Mouse (Mus musculus): ENCODE data around the gene Mfap1b.
"Not testable (repeated sequence)": the region's sequence is repeated elsewhere in the genome, so short reads cannot be mapped to it uniquely, and the experiment has no call there.

Gene Mfap1b

GRCm38 (mm10) chr2:121473301-121474179 is at the start of gene Mfap1b:
Mfap1b (minus strand) TSS chr2:121474067.
- peak; percentile 98 for DNase-seq

GRCm38 (mm10) chr2:121522830-121523229 is 49.0 kb upstream of the Mfap1b start:
- DNase-seq, result peak; percentile 14

GRCm38 (mm10) chr2:121522006-121522405 is 48.1 kb upstream of the Mfap1b start:
- no peak for DNase-seq

GRCm38 (mm10) chr2:121518711-121519110 is 44.8 kb upstream of the Mfap1b start:
- peak; percentile 83 for DNase-seq

GRCm38 (mm10) chr2:121518106-121518505 is 44.2 kb upstream of the Mfap1b start:
- DNase-seq, result peak; percentile 59

- peak; percentile 50 for DNase-seq
These were observed 40.3 kb upstream of the Mfap1b start for GRCm38 (mm10) chr2:121514211-121514610.

- DNase-seq, result peak; percentile 64
These were observed 39.3 kb upstream of the Mfap1b start for GRCm38 (mm10) chr2:121512991-121513765.

GRCm38 (mm10) chr2:121511401-121511800 is 37.5 kb upstream of the Mfap1b start:
- peak; percentile 54 for DNase-seq

GRCm38 (mm10) chr2:121509584-121509983 is 35.7 kb upstream of the Mfap1b start:
- peak; percentile 97 for DNase-seq

- peak; percentile 78 for DNase-seq
These were observed 34.1 kb upstream of the Mfap1b start for GRCm38 (mm10) chr2:121507951-121508330.

- peak; percentile 49 for DNase-seq
These were observed 33.5 kb upstream of the Mfap1b start for GRCm38 (mm10) chr2:121507173-121507950.

- DNase-seq, result peak; percentile 99
These were observed 32.3 kb upstream of the Mfap1b start, which contains the start of the genes Mfap1a and Wdr76 for GRCm38 (mm10) chr2:121505942-121506882. Mfap1a (minus strand) TSS chr2:121506665. Wdr76 (plus strand) TSS chr2:121506723.

GRCm38 (mm10) chr2:121501550-121501949 is 27.7 kb upstream of the Mfap1b start:
- DNase-seq, result peak; percentile 25

GRCm38 (mm10) chr2:121484403-121484802 is 10.5 kb upstream of the Mfap1b start:
- peak; percentile 37 for DNase-seq

- DNase-seq, result peak; percentile 59
These were observed 9.7 kb upstream of the Mfap1b start for GRCm38 (mm10) chr2:121483576-121483975.

GRCm38 (mm10) chr2:121480916-121481315 is 7.0 kb upstream of the Mfap1b start:
- DNase-seq, result peak; percentile 84

GRCm38 (mm10) chr2:121480498-121480897 is 6.6 kb upstream of the Mfap1b start:
- DNase-seq, result peak; percentile 50

GRCm38 (mm10) chr2:121477491-121478266 is 3.8 kb upstream of the Mfap1b start:
- DNase-seq, result peak; percentile 68

GRCm38 (mm10) chr2:121475306-121475705 is 1.4 kb upstream of the Mfap1b start:
- DNase-seq, result peak; percentile 79

- no peak for DNase-seq
These were observed 291 bp upstream of the Mfap1b start for GRCm38 (mm10) chr2:121474180-121474535.

GRCm38 (mm10) chr2:121472783-121473182 is 1.1 kb downstream of the Mfap1b start:
- not testable (repeated sequence) for DNase-seq

Data from heart, adult 11 months (tissue).